Mouse (Mus musculus) megakaryocyte progenitor cell, adult 5-6 weeks (primary cell): ENCODE data around the gene St7l. TPM values are rescaled to one million over a fixed set of nuclear protein-coding genes. Genes with fewer than 3 reads are reported as not detected.
A peak's percentile ranks its signal among the peaks of the same experiment; 100 is the strongest.

ENCODE experiments used
- ATAC-seq: replicated peaks from 2 replicates; pipeline ENCODE4 v1.8.0; 2016; ENCODE audit warnings: mild to moderate bottlenecking, moderate TSS enrichment, inconsistent platforms; ENCODE audit not compliant: poor library complexity
- total RNA-seq, 2 experiments: library from RNA; stranded (forward) in 1 of 2; stranded (reverse) in 1 of 2; fragments of 157-497, 149-512 nt in 1 of 2; fragments of 200-1000 nt in 1 of 2; gene quantifications; 2 replicates each; pipeline versions ENCODE4 v1.2.3 to v1.2.4; 2015 to 2017

The St7l gene
- total RNA-seq, 2 experiments from 2014 or later, result 22.8 to 30.7 TPM

- ATAC-seq, result no peak
These were observed 98.4 kb downstream of the St7l start for GRCm38 (mm10) chr3:104962141-104962611.

DNA sequence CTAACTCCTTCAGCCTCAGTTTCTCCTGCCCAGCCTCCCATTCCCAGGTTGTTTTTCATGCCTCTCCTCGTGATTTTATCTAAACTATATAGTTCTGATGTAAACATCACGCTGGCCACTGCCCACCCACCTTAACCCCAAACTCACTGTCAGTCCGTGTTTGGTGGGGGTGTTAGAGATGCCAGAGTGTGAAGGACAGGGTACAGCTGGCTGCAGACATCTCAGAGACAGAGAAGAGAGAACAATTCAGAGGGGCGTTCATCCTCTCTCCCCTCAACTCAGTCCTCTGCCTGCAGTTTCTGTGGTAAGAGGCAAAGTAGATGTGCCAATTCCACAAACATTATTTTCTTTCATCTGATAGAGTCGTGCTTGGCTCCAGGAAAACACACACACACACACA lies 99.1 kb downstream of the St7l start:
- ATAC-seq, result no peak

DNA sequence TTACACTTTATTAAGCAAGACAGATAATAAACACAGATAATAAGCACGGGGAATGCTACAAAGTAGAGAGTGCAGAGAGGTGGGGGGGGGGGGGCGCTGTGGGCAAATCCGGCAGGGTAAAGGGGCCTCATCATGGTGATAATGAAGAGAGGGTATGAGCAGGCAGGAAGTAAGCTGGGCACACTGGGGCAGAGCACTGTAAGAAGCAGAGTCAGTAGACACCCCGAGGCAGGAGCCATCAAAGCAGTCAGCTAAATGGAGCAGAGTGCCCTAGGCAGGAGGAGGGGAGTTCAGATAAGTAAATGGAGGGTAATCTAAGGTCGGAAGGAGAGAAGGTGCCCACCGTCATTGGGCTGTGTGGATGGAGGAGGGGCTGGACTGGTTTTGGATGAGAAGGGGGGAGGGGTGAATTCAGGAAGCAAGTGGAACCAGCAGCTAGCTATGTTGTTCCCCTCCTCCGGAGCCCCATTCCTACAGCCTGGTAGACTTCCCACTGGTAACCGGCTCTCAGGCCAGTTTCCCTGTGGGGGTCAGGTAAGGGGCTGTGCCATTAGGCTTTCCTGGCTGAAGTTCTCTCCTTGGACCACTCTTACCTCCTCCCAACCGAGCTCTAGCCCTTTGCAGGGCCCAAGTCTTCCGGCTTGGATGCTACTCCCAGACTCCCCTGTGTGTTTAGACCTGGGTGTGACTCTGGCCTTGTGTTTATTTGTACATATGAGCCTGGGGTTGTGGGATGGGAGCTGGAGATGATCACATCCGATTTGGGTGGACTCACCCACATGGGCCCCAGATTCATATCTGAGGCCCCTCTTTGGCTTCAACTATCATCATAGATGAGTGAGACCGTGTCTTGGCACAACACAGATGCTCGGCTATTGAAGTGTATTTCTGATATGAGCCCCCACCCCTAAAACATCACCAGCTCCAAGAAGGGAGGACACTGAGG lies 99.8 kb downstream of the St7l start:
- peak; percentile 18 for ATAC-seq

- no peak for ATAC-seq
These were observed 101.5 kb downstream of the St7l start for GRCm38 (mm10) chr3:104965070-104965855.

GRCm38 (mm10) chr3:104965991-104966554 lies 102.3 kb downstream of the St7l start:
- no peak for ATAC-seq

- ATAC-seq, result peak; percentile 93
These were observed 103.9 kb downstream of the St7l start for GRCm38 (mm10) chr3:104967548-104968300.

Other genes with a start within 250 kb of the St7l start
- gene Slc16a1, start 225.3 kb upstream of the St7l start, total RNA-seq (2015), result 59.7 and 60.3 TPM in 2 replicates
- gene Slc16a1, start 225.3 kb upstream of the St7l start, total RNA-seq (2017), result 92.8 and 104 TPM in 2 replicates
- not detected in 2 replicates for gene Ppm1j, start 82.9 kb upstream of the St7l start, total RNA-seq (2015)
- not detected in 2 replicates for gene Ppm1j, start 82.9 kb upstream of the St7l start, total RNA-seq (2017)
- gene Fam19a3, start 82.2 kb upstream of the St7l start, total RNA-seq (2015), result not detected in 2 replicates
- not detected in 2 replicates for gene Fam19a3, start 82.2 kb upstream of the St7l start, total RNA-seq (2017)
- 0.37 TPM in 1 of 2 replicates, not detected in the other for gene Rhoc, start 75.6 kb upstream of the St7l start, total RNA-seq (2015)
- not detected in 2 replicates for gene Rhoc, start 75.6 kb upstream of the St7l start, total RNA-seq (2017)
- 5.8 and 8.9 TPM in 2 replicates for gene Mov10, start 45.4 kb upstream of the St7l start, total RNA-seq (2015)
- 2.0 and 4.4 TPM in 2 replicates for gene Mov10, start 45.4 kb upstream of the St7l start, total RNA-seq (2017)
- gene Capza1, start 500 bp downstream of the St7l start, total RNA-seq (2015), result 273 and 301 TPM in 2 replicates
- gene Capza1, start 500 bp downstream of the St7l start, total RNA-seq (2017), result 270 and 294 TPM in 2 replicates
- gene Wnt2b, start 97.9 kb downstream of the St7l start, total RNA-seq (2015), result not detected in 2 replicates
- not detected in 2 replicates for gene Wnt2b, start 97.9 kb downstream of the St7l start, total RNA-seq (2017)
- gene Cttnbp2nl, start 189.1 kb downstream of the St7l start, total RNA-seq (2015), result 0.17 and 0.39 TPM in 2 replicates
- 0.07 TPM in 1 of 2 replicates, not detected in the other for gene Cttnbp2nl, start 189.1 kb downstream of the St7l start, total RNA-seq (2017)
- not detected in 2 replicates for gene 4930564D02Rik, start 202.8 kb downstream of the St7l start, total RNA-seq (2015)
- gene 4930564D02Rik, start 202.8 kb downstream of the St7l start, total RNA-seq (2017), result not detected in 2 replicates